Comparison of ENCODE assay signal across 21 mouse cellular contexts in genomic region chr5:9364937-9365336, GRCm38 (mm10).
"Had no signal": no experiment of that assay in that cellular context is flagged by ENCODE, and none has a peak within 500 bp of the region (broad histone marks: within the 10 kb centered on the region; RNA-seq: fewer than 3 reads in every experiment).

No protein-coding gene starts in this region.

- H3K27me3 ChIP-seq: intestine, embryonic 15.5 days; kidney, embryonic 15.5 days; liver, embryonic 13.5 days; neural tube, embryonic 12.5 days; neural tube, embryonic 15.5 days had no signal

- H3K4me2 ChIP-seq: intestine, embryonic 15.5 days; kidney, embryonic 15.5 days; liver, embryonic 13.5 days; neural tube, embryonic 12.5 days; neural tube, embryonic 15.5 days had no signal

- H3K36me3 ChIP-seq: intestine, embryonic 15.5 days; kidney, embryonic 15.5 days; liver, embryonic 13.5 days; neural tube, embryonic 12.5 days; neural tube, embryonic 15.5 days had no signal

- H3K9me3 ChIP-seq: intestine, embryonic 15.5 days; kidney, embryonic 15.5 days; liver, embryonic 13.5 days; neural tube, embryonic 12.5 days; neural tube, embryonic 15.5 days had no signal

- H3K27ac ChIP-seq: intestine, embryonic 15.5 days; kidney, embryonic 15.5 days; left cerebral cortex, adult 2 months; liver, embryonic 13.5 days; neural tube, embryonic 12.5 days; neural tube, embryonic 15.5 days; stomach, postnatal 0 days had no signal

- H3K9ac ChIP-seq: intestine, embryonic 15.5 days; kidney, embryonic 15.5 days; liver, embryonic 13.5 days; neural tube, embryonic 12.5 days; neural tube, embryonic 15.5 days had no signal

- ATAC-seq: intestine, embryonic 15.5 days had no signal

- DNase-seq: kidney, adult 11 months; kidney, adult 8-10 months; kidney, postnatal 10 days; kidney, postnatal 36 days; layer of hippocampus, postnatal 36 days; liver, embryonic 13.5 days; lung, adult 2 months; lung, postnatal 14 days; lung, postnatal 4 days; right cerebral cortex, adult 18-20 months; right cerebral cortex, postnatal 14 days; right cerebral cortex, postnatal 4 days; thymus, adult 2 months; thymus, postnatal 14 days; thymus, postnatal 4 days had no signal

- H3K4me1 ChIP-seq: intestine, embryonic 15.5 days; kidney, embryonic 15.5 days; liver, embryonic 13.5 days; neural tube, embryonic 15.5 days had no signal

- H3K4me3 ChIP-seq: intestine, embryonic 15.5 days; kidney, embryonic 15.5 days; left cerebral cortex, adult 2 months; liver, embryonic 13.5 days; neural tube, embryonic 12.5 days; neural tube, embryonic 15.5 days had no signal
